Mouse (Mus musculus): ENCODE measurements around the gene Atp6v0c.
A peak's percentile ranks its signal among the peaks of the same experiment; 100 is the strongest.

DNA sequence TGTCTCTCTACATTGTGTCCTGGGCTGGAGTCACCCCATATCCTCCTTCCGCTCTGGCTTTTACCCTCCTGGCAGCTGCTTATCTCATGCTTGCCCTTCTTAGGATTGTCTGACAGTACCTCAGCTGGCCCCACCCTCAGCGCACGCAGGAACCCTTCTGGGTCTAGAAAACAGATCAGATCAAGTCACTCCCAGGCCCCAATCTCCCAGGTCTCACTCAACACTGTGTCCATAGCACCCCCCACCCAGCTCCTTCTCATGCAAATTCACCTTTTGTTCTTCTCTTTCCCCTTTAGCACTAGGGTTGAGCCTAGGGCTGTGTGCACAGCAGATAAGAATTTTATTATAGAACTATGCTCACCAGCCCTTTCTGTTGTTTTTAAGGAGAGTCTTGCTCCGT lies 33.6 kb upstream of the Atp6v0c start:
- TF ChIP-seq GATA1 (IDR thresholded peaks at IDR 0.05; ENCODE audit: low read depth, low read length) = peak; percentile 77
- no peak; a peak in 2 of 4 replicates for TF ChIP-seq POLR2A (IDR thresholded peaks at IDR 0.05; ENCODE audit: control insufficient read depth in 1 of 2, insufficient read depth in 1 of 2, low read depth in 1 of 2, low read length in 2 of 2, poor library complexity in 1 of 2)
- no peak for TF ChIP-seq GABPA (IDR thresholded peaks at IDR 0.05; ENCODE audit: low read depth, low read length)
- TF ChIP-seq CTCF (IDR thresholded peaks at IDR 0.05 in 2 of 3, conservative IDR thresholded peaks at IDR 0.05 in 1 of 3; ENCODE audit: control insufficient read depth in 1 of 3, insufficient read depth in 1 of 3, low read depth in 2 of 3, low read length in 3 of 3, poor library complexity in 1 of 3, severe bottlenecking in 1 of 3) = no peak
- no peak for TF ChIP-seq ZC3H11A (IDR thresholded peaks at IDR 0.05; ENCODE audit: low read depth, low read length)

Measured in MEL (cell line).